Mouse (Mus musculus): ENCODE measurements at regions not wholly inside any gene's neighbourhood (a gene's known extent, or its start where the extent isn't known, plus 50 kb on each side); places are given as distances from the start of the nearest gene placed in this dataset.

DNA sequence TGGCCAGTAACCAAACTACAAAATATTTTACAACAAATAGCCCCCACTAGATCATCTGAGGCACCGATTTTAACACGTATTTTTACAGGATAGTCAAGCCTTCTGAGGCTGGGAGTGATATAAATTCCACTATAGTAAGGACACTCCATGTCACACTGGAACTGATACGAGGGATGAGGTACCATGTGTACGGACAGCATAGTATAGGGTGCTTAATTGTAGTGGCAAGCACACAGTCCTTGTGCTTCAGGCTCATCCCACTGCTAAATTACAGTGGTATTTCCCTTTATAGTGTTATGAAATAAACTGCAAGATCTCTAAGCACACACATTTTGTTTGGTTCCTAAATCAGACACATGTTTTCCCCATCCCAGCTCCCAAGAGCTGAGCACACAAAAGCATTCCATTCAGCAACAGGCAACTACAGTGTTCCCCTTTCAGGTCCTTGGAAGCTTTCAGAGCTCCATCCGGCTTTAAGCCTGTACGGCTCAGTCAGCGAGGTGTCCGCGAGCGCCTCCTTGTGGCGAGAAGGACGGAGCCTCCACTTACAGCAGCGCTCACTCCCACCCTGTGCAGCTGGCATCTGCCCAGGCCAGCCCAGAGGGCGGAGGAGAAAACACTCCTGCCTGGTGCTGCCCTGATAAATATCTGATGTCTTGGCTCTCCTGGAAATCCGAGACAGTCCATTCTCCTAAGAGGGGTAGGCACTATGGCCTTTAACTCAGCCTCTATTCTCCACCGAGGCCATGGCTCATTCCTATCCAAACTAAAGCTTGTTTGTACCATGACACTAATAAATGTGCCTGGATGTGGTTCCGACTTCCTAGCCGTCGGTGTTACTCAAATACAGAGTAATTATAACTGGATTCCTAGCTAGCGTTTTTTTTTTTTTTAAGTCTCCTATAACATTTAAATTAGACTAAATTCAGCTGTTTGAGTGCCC is 348.3 kb upstream of the G2e3 start:
- H3K9me3 ChIP-seq, result no peaks in the 10 kb centered on the region
- no peak overlapping the region for H3K27ac ChIP-seq (replicated peaks)
- H3K36me3 ChIP-seq (replicated peaks), result no peaks in the 10 kb centered on the region
- H3K27me3 ChIP-seq (replicated peaks; ENCODE audit: low read depth, poor library complexity, severe bottlenecking), result peaks cover 21% of the 10 kb centered on the region
- no peak overlapping the region for H3K4me3 ChIP-seq
- peak; percentile 88 for DNase-seq (ENCODE audit: low spot score)
- peaks cover 22% of the 10 kb centered on the region for H3K4me1 ChIP-seq
- WGBS, result 35% methylated on average over 20 of the region's 20 CpGs

DNA sequence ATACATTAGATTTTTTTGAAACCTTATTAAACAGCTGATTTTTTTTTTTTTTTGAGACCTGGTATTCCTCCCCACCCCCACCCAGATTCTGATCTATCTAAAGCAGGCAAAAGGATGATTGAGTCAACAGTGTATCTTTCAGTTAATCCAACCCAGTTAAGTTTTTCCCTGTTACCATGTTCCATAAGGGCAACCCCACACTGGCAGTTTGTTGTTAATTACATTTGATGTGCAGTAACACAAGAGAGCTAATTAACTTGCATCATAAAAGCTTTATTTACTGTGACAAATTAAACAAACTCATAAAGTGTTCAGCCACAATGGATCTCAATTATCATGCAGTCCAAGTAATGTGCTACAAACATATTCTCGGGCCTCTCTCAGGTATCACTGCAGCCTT is 346.8 kb upstream of the Prkd1 start:
- no peak for DNase-seq (ENCODE audit: low spot score)
- no peaks in the 10 kb centered on the region for H3K36me3 ChIP-seq (replicated peaks)
- peaks cover 9% of the 10 kb centered on the region for H3K27me3 ChIP-seq (replicated peaks; ENCODE audit: low read depth, poor library complexity, severe bottlenecking)
- no peaks in the 10 kb centered on the region for H3K9me3 ChIP-seq
- H3K27ac ChIP-seq (replicated peaks), result no peak overlapping the region
- no peak overlapping the region for H3K4me3 ChIP-seq
- H3K4me1 ChIP-seq, result 0 out of 2 replicates have a peak, but pooled peaks cover 4% of the 10 kb centered on the region
- 90% methylated on average over 1 of the region's 1 CpGs for WGBS

DNA sequence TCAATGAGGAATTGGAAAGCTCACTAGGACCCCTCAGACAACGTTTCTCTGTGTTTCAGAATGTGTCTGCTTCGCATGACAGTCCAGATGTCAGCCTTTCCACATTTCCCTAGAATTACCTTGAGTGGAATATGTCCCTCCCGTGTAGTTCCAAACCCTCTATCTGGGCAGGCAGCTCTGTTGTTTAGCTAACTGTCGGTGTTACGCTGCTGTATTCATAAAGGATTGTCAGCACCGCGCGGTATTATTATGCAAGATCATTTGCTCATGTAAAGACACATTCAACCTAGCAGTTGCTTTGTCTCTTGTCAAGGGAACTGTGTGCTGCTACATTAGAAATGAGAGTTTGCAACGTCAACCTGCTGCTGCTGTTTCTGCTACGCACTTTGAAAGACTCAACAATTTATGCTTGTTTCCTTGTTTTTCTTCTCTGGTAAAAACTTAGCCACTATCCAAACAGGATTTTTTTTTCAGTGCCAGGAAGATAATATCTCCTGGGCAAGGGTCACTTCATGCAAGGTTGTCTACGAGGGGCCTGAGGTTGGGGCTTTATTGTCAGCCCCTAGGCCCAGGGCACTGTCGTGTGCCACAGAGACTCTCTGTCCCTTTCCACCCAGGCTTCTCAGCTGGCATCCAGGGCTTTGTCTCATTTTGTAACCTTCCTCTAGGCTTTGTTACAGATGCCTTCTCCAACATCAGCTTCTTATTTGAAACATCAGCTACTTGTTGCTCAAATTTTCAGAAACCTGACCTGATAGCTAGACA is 340.8 kb upstream of the Prkd1 start:
- DNase-seq (ENCODE audit: low spot score), result no peak
- no peaks in the 10 kb centered on the region for H3K4me1 ChIP-seq
- no peaks in the 10 kb centered on the region for H3K9me3 ChIP-seq
- no peaks in the 10 kb centered on the region for H3K36me3 ChIP-seq (replicated peaks)
- H3K4me3 ChIP-seq, result no peak overlapping the region
- no peaks in the 10 kb centered on the region for H3K27me3 ChIP-seq (replicated peaks; ENCODE audit: low read depth, poor library complexity, severe bottlenecking)
- H3K27ac ChIP-seq (replicated peaks), result no peak overlapping the region
- WGBS, result 79% methylated on average over 12 of the region's 12 CpGs

DNA sequence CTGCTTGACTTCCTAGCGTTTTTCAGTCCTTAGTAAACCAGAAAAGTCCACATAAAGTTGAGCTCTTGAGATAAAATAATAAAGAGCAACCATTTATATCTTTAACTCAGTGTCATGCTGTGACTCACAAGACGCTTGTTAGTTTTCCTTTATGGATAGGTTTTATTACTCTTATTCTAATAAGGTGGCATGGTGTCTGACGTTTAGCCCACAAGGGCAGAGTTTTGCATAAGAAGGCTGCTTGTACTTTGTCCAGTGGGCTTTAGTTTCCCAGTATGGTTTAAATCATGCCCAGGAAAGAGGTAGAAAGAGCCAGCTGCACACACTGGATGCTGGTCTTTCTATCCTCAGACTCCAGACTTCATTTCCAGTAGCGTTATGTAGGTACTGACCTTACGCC is 332.4 kb upstream of the Prkd1 start:
- Histone ChIP-seq H3K27ac (replicated peaks) (no peak overlapping the region), H3K27me3 (replicated peaks; ENCODE audit: low read depth, poor library complexity, severe bottlenecking) (no peaks in the 10 kb centered on the region), H3K9me3 (no peaks in the 10 kb centered on the region), H3K4me1 (no peaks in the 10 kb centered on the region), H3K36me3 (replicated peaks) (no peaks in the 10 kb centered on the region), H3K4me3 (no peak overlapping the region)
- WGBS, result 91% methylated on average over 5 of the region's 5 CpGs
- DNase-seq (ENCODE audit: low spot score), result no peak

DNA sequence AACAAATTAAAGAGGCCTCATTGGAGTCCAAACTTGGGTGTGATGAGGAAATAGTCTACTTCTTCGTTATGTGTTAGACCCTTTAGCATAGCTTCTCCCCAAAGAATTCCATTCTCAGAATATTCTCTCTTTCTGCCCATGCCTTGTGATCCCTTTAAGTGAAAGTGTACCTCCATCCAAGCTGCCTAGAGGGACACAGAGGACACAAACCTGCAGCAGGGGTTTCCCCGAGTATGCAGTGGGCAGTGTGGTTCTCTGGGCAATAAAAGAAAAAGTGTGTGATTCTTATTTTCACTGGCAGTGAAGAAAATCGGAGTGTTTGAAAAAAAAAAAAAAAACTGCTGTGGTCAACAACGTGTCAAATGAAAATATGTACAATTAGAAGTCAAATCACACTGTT is 331.9 kb upstream of the Prkd1 start:
- no peak for DNase-seq (ENCODE audit: low spot score)
- Histone ChIP-seq H3K36me3 (replicated peaks) (no peaks in the 10 kb centered on the region), H3K9me3 (no peaks in the 10 kb centered on the region), H3K4me1 (no peaks in the 10 kb centered on the region), H3K27ac (replicated peaks) (no peak overlapping the region), H3K27me3 (replicated peaks; ENCODE audit: low read depth, poor library complexity, severe bottlenecking) (no peaks in the 10 kb centered on the region), H3K4me3 (no peak overlapping the region)
- WGBS, result 81% methylated on average over 4 of the region's 4 CpGs

DNA sequence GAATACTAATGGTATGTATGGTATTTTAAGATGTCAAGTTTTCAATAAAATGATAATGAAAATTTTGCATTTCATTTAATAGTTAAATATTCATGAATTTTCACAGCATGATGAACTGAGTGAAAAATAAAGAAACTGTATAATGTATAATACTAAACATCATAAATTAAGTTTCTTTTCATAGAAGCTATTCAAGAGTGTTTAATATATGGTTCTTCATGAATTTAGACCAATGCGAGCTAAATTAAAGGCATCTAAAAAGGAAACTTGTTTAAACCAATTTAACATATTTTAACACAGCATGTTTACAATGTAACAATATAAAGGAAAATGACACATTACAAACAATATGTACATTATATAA is 321.8 kb upstream of the Prkd1 start:
- no peak overlapping the region for H3K4me3 ChIP-seq
- DNase-seq (ENCODE audit: low spot score), result no peak
- peaks cover 17% of the 10 kb centered on the region for H3K4me1 ChIP-seq
- H3K27ac ChIP-seq (replicated peaks), result no peak overlapping the region
- WGBS, result 96% methylated on average over 1 of the region's 1 CpGs
- H3K36me3 ChIP-seq (replicated peaks), result no peaks in the 10 kb centered on the region
- H3K27me3 ChIP-seq (replicated peaks; ENCODE audit: low read depth, poor library complexity, severe bottlenecking), result no peaks in the 10 kb centered on the region
- H3K9me3 ChIP-seq, result no peaks in the 10 kb centered on the region; the same call in 1 of the 2 replicates

DNA sequence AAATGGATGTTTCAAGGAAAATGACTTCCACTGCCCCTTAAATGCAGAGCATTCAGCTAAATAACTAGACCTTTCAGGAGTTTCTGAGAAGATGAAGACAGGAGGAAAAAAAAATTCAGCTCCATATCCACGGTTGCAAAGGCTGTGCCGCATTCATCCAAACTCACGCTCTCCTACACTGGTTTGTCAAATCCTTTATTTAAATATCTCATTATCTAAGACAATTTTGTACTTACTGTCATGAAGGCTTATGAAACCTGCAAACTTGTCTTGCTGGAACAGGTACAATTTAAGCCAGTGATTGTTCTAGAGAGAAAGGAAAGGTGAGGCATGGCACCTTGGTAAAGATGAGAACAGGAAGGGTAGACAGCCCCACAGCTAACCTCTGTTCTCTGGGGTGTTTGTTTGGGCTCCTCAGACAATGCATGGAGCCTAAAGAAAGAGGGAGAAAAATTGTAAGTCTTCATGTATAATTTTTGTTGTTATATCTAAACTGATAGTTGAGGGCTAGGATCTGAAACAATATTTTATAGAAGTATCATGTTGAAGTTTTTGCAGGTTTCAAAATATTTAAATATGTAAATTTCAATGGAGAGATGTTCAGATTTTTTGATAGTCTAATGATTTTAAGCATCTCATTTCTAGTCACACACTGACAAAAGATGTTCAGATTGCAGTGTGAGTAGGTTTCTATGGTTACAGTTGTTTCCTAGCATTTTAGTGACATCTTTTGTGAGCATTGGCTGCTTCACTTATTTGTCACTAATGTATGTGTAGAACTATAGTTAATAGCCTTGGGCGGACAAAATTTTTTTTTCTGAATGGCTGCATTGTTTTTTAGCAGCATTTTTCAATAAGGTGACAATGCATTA is 321.2 kb upstream of the Prkd1 start:
- Histone ChIP-seq H3K4me3 (no peak overlapping the region), H3K27me3 (replicated peaks; ENCODE audit: low read depth, poor library complexity, severe bottlenecking) (no peaks in the 10 kb centered on the region), H3K4me1 (peaks cover 17% of the 10 kb centered on the region), H3K27ac (replicated peaks) (no peak overlapping the region), H3K9me3 (no peaks in the 10 kb centered on the region; the same call in 1 of the 2 replicates), H3K36me3 (replicated peaks) (no peaks in the 10 kb centered on the region)
- WGBS, result 73% methylated on average over 4 of the region's 4 CpGs
- no peak for DNase-seq (ENCODE audit: low spot score)

DNA sequence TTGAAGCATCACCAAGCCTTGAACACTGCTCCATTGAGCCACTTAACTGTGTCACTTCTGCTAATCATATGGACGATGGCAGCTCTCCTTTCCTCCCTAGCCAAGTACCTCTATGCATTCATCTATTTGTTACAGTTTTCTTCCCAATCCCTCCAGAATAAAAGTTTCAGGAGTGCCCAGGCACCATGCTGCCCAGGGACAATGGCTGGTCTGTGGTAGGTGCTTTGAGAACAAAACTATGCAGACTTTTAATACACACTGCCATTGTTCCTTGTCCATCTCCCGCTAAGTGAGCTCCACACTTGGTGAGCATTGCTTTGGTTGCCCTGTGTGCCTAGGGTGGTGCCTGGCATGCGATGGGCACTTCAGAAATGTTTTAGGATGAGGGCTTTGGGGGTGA is 320.5 kb upstream of the Prkd1 start:
- Histone ChIP-seq H3K9me3 (no peaks in the 10 kb centered on the region; the same call in 1 of the 2 replicates), H3K4me3 (no peak overlapping the region), H3K4me1 (peaks cover 17% of the 10 kb centered on the region), H3K27me3 (replicated peaks; ENCODE audit: low read depth, poor library complexity, severe bottlenecking) (no peaks in the 10 kb centered on the region), H3K27ac (replicated peaks) (no peak overlapping the region), H3K36me3 (replicated peaks) (no peaks in the 10 kb centered on the region)
- WGBS, result 35% methylated on average over 3 of the region's 3 CpGs
- no peak for DNase-seq (ENCODE audit: low spot score)

DNA sequence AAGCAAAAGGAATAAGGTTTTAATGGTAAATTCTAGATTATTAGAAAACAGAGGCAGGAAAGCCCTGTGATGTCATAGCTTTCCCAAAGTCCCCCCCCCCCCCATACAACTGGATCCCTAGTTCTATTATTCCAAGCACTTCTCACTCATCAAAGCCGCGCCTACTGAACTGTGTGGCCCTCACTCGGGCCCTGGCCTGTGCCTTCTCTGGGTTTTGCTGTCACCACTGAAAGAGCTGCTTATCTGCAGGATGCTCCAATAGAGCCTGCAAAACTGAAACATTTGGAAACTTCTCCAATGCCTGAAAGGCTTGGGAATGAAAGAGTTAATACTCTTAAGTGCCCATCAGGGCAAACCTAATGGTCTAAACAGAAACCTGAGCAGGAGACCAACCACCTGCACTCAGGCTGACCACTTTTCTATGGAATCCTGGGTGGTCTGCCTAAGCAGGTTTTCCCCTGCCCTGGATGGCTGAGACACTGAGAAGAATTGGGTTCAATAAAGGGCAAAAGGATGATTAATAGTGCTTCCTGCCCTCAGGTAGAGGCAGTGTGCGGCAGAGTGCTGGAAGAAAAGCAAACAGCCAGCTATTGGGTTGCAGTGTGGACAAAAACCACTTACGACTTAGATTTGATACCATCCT is 318.4 kb upstream of the Prkd1 start:
- Histone ChIP-seq H3K4me1 (peaks cover 17% of the 10 kb centered on the region), H3K27ac (replicated peaks) (no peak overlapping the region), H3K27me3 (replicated peaks; ENCODE audit: low read depth, poor library complexity, severe bottlenecking) (no peaks in the 10 kb centered on the region), H3K36me3 (replicated peaks) (no peaks in the 10 kb centered on the region), H3K4me3 (no peak overlapping the region), H3K9me3 (no peaks in the 10 kb centered on the region)
- DNase-seq (ENCODE audit: low spot score), result peak; percentile 50
- 49% methylated on average over 5 of the region's 5 CpGs for WGBS

DNA sequence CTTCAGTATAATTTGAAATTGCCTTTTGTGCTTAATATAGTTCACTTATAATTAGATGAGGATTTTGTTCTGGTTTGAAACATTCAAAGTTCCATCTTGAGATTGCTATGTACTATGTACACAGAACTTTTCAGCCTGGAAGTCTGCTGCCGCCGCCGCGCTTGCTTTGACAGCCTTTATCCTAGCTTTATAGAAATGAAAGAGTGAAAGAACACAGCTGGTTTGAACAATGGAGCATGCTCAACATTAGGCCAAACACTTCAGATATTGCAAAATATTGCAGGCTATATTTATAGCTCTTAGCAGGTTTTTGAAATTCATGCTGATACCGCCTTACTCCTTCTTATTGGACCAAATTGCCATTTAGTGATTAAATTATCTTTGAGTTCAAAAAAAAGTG is 305.1 kb upstream of the Prkd1 start:
- Histone ChIP-seq H3K9me3 (no peaks in the 10 kb centered on the region), H3K36me3 (replicated peaks) (no peaks in the 10 kb centered on the region), H3K4me1 (no peaks in the 10 kb centered on the region), H3K27ac (replicated peaks) (no peak overlapping the region), H3K27me3 (replicated peaks; ENCODE audit: low read depth, poor library complexity, severe bottlenecking) (no peaks in the 10 kb centered on the region), H3K4me3 (no peak overlapping the region)
- DNase-seq (ENCODE audit: low spot score), result no peak
- WGBS, result 98% methylated on average over 5 of the region's 5 CpGs

DNA sequence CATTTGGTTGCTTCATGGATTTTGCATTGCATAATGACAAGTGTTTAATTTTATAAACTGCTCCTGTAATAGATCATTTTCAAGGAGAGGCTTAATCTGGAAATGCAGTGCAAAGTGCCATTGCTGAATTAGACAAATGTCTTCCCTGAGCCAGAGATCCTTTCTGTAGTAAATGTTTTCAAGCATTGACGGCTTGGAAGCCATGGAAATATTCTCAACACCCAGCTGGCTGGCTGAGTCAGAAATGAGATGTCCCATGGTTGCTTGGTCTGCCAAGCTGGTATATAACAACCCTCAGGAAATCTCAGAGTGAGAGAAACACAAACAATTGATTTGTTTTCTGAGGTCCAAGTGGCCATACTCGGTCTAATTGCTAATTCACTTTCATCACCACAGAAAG is 298.1 kb upstream of the Prkd1 start:
- Histone ChIP-seq H3K36me3 (replicated peaks) (no peaks in the 10 kb centered on the region), H3K27ac (replicated peaks) (no peak overlapping the region), H3K4me3 (no peak overlapping the region), H3K4me1 (no peaks in the 10 kb centered on the region), H3K9me3 (no peaks in the 10 kb centered on the region), H3K27me3 (replicated peaks; ENCODE audit: low read depth, poor library complexity, severe bottlenecking) (peaks cover 11% of the 10 kb centered on the region)
- 83% methylated on average over 2 of the region's 2 CpGs for WGBS
- DNase-seq (ENCODE audit: low spot score), result no peak

Data from embryonic facial prominence, embryonic 10.5 days (tissue).